Mouse (Mus musculus): ENCODE data around the gene Cd4.

- TF ChIP-seq POLR2A (IDR thresholded peaks at IDR 0.05; ENCODE audit: insufficient read length, low read depth), result no peak
- no peak for TF ChIP-seq TCF12 (IDR thresholded peaks at IDR 0.05; ENCODE audit: insufficient read depth, poor library complexity, severe bottlenecking)
- TF ChIP-seq MYOG (IDR thresholded peaks at IDR 0.05; ENCODE audit: control insufficient read depth in 1 of 3, insufficient read depth in 1 of 3, insufficient read length in 2 of 3, low read depth in 2 of 3), result no peak
- TF ChIP-seq MAX (IDR thresholded peaks at IDR 0.05; ENCODE audit: low read depth), result no peak
- no peak for TF ChIP-seq MYOD1 (IDR thresholded peaks at IDR 0.05; ENCODE audit: control insufficient read depth in 1 of 3, insufficient read length in 2 of 3, low read depth in 2 of 3)
- no peak for TF ChIP-seq POLR2AphosphoS2 (IDR thresholded peaks at IDR 0.05; ENCODE audit: insufficient read length, low read depth)
- no peak for TF ChIP-seq E2F4 (IDR thresholded peaks at IDR 0.05; ENCODE audit: insufficient read depth)
- TF ChIP-seq TCF3 (IDR thresholded peaks at IDR 0.05; ENCODE audit: insufficient read length, low read depth), result no peak
These were observed 25.2 kb upstream of the Cd4 start for GRCm38 (mm10) chr6:124913214-124913613.

Measured in myocyte (in vitro differentiated cells).